Mouse (Mus musculus) E14TG2a.4 (cell line): ENCODE measurements around the gene Adgrf1.

Experiments
- H3K27me3 ChIP-seq: 2 replicates; pipeline ENCODE4 v1.6.1; 2014; ENCODE audit warnings: low read length, control low read depth; ENCODE audit not compliant: insufficient read depth
- H3K36me3 ChIP-seq: 2 replicates; pipeline ENCODE4 v1.6.1; 2014; ENCODE audit warnings: low read length, control low read depth; ENCODE audit not compliant: insufficient read depth
- H3K4me1 ChIP-seq: replicated peaks from 2 replicates; pipeline ENCODE4 v1.6.1; 2014; ENCODE audit warnings: low read depth, low read length, control low read depth
- H3K4me3 ChIP-seq: replicated peaks from 2 replicates; pipeline ENCODE4 v1.5.1; 2014; ENCODE audit warnings: mild to moderate bottlenecking, low read length
- H3K9me3 ChIP-seq: 2 replicates; pipeline ENCODE4 v1.6.1; 2014; ENCODE audit warnings: low read length, control low read depth
- CTCF ChIP-seq: conservative IDR thresholded peaks from 2 replicates; pipeline ENCODE4 v1.5.1; 2014; ENCODE audit warnings: low read length
- NANOG ChIP-seq: IDR thresholded peaks from 2 replicates; pipeline ENCODE4 v1.6.1; 2014; ENCODE audit warnings: borderline replicate concordance, low read length, mixed read lengths
- POU5F1 ChIP-seq: IDR thresholded peaks from 2 replicates; pipeline ENCODE4 v1.6.1; 2014; ENCODE audit warnings: low read length, borderline replicate concordance

Gene Adgrf1

DNA sequence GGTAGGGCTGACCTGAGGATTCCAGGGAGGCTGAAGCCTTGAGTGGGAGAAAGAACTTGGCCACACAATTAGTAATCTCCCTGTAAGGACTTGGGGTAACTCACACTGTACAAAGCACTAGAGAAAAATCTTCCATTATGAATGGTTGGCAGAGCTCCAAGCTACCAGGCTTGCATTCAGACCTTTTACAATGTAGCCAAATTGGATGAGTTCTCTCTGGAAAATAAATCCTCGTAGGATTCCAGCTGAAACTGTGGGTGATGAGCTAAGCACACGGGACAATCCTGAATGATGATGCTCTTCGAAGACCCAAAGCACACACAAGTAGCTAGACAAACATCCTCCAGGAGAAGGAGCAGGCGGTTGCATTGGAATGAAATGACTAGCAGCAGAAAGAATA, 7.1 kb downstream of the Adgrf1 start:
- Histone ChIP-seq H3K9me3 (peaks cover 12% of the 10 kb centered on the region), H3K36me3 (no peaks in the 10 kb centered on the region), H3K4me3 (no peak overlapping the region), H3K4me1 (no peaks in the 10 kb centered on the region), H3K27me3 (no peaks in the 10 kb centered on the region)
- no peak for TF ChIP-seq NANOG
- no peak for TF ChIP-seq CTCF
- TF ChIP-seq POU5F1: no peak

DNA sequence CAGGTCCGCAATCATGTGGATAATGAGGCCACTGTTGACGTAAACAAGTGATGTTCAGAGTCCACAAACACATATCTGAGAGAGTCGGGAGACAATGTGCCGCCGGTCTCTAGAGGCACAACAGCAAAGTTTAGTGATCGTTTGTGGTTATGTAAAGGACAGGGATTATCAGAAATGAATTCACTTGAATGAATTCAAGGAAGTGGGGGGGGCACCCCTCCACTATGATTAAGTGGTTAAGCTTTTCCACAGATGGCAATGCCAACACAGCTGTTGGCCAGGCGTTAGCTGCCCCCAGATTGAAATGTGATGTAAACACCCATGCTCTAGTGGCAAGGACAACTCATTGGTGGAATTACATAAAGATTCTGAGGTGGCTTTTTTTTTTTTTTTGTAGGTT, 9.5 kb downstream of the Adgrf1 start:
- Histone ChIP-seq H3K9me3 (peaks cover 12% of the 10 kb centered on the region), H3K27me3 (no peaks in the 10 kb centered on the region), H3K36me3 (no peaks in the 10 kb centered on the region), H3K4me1 (no peaks in the 10 kb centered on the region), H3K4me3 (no peak overlapping the region)
- TF ChIP-seq POU5F1 (no peak), NANOG (no peak), CTCF (no peak)

DNA sequence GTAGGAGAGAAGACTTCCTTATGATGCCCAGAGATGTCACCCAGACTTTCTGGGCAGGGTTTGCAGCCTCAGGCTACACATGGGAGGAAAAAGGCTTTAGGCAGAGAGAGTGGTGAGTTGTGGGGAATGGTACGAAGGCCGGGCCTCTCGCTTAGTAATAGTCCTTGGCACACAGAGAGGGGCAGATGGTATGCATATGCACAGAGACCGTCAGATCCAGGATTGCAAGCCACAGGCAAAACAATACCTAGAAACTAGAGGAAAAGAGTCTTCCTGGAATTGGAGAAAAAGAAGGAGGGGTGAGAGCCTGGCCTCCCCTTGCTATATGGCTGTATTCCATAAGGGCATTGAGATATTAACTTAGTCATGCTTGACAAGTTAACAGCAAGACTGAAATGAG, 12.2 kb downstream of the Adgrf1 start:
- TF ChIP-seq NANOG (no peak), CTCF (no peak), POU5F1 (no peak)
- no peaks in the 10 kb centered on the region for H3K4me1 ChIP-seq
- no peaks in the 10 kb centered on the region for H3K27me3 ChIP-seq
- no peaks in the 10 kb centered on the region for H3K36me3 ChIP-seq
- no peak overlapping the region for H3K4me3 ChIP-seq
- peaks cover 12% of the 10 kb centered on the region for H3K9me3 ChIP-seq

DNA sequence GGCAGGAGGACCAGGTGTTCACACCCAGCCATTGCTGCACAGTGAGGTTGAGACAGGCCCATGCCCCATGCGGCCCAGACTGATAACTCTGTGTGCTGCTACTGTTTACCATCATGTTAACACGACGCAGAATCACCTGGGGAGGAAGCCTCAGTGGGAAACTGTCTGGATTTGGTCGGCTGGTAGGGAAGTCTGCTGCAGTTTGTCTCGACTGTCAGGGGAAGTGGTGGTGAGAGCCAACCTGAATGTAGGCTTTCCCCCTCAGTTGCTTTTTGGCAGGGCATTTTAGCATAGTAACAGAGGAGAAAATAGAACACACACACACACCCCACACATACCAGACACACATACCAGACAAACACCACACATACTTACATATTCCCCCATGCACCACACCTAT, 12.7 kb downstream of the Adgrf1 start:
- Histone ChIP-seq H3K27me3 (no peaks in the 10 kb centered on the region), H3K4me1 (no peaks in the 10 kb centered on the region), H3K9me3 (peaks cover 16% of the 10 kb centered on the region), H3K36me3 (no peaks in the 10 kb centered on the region), H3K4me3 (no peak overlapping the region)
- TF ChIP-seq CTCF (no peak), POU5F1 (no peak), NANOG (no peak)

DNA sequence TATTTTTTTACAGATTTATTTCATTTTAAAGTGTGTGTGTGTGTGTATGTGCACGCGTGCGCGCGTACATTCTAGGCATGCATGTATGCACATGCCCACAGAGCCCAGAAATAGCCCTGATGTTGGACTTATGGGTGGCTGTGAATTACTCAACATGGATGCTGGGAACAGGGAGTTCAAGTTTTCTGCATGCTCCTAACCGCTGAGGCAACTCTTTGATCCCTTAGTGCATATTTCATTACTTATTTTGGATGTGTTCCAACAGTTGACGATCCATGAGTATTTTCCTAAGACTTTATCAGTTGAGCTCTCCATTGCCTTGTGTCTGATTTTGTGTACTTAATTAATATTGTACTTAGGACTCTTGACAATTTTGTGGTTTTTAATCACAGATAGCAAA, 29.4 kb downstream of the Adgrf1 start:
- no peak overlapping the region for H3K4me3 ChIP-seq
- no peaks in the 10 kb centered on the region for H3K9me3 ChIP-seq
- no peaks in the 10 kb centered on the region for H3K4me1 ChIP-seq
- TF ChIP-seq POU5F1: no peak
- TF ChIP-seq NANOG: no peak
- TF ChIP-seq CTCF: no peak
- no peaks in the 10 kb centered on the region for H3K27me3 ChIP-seq
- H3K36me3 ChIP-seq: no peaks in the 10 kb centered on the region

DNA sequence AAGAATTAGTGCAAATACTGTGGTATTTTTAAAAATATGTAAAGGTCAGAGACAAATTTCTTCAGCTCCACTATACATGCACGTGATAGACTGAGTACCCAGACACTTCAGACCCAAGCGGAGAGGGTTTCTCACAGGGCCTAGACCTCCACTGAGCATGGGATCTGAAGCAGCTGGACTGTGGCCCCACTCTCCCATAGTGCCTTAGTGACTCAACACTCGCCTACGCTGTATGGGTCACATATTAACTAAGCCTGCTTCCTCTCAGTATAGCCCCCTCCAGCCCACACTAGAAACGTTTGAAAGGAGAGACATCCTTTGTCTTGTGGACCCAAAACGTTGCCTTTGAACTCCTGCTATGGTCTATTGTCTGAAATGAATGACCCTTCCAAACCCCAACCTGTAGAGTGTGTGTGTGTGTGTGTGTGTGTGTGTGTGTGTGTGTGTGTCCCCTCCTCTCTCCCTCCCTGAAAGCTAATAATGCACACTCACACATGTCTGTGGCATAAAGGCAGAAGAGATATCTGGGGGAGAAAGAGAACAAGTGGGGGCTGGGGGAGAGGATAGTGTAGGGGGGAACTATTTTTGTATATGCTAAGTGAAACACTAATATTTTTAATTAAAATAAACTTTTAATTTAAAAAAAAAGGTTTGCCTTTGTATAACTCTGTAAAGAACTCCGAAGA, 56.0 kb downstream of the Adgrf1 start:
- no peaks in the 10 kb centered on the region for H3K36me3 ChIP-seq
- H3K4me1 ChIP-seq: peaks cover 26% of the 10 kb centered on the region
- H3K27me3 ChIP-seq: no peaks in the 10 kb centered on the region; the same call in 1 of the 2 replicates
- TF ChIP-seq CTCF: no peak
- no peak for TF ChIP-seq POU5F1
- TF ChIP-seq NANOG: no peak
- peaks cover 6% of the 10 kb centered on the region; the same call in 1 of the 2 replicates for H3K9me3 ChIP-seq
- H3K4me3 ChIP-seq: no peak overlapping the region

DNA sequence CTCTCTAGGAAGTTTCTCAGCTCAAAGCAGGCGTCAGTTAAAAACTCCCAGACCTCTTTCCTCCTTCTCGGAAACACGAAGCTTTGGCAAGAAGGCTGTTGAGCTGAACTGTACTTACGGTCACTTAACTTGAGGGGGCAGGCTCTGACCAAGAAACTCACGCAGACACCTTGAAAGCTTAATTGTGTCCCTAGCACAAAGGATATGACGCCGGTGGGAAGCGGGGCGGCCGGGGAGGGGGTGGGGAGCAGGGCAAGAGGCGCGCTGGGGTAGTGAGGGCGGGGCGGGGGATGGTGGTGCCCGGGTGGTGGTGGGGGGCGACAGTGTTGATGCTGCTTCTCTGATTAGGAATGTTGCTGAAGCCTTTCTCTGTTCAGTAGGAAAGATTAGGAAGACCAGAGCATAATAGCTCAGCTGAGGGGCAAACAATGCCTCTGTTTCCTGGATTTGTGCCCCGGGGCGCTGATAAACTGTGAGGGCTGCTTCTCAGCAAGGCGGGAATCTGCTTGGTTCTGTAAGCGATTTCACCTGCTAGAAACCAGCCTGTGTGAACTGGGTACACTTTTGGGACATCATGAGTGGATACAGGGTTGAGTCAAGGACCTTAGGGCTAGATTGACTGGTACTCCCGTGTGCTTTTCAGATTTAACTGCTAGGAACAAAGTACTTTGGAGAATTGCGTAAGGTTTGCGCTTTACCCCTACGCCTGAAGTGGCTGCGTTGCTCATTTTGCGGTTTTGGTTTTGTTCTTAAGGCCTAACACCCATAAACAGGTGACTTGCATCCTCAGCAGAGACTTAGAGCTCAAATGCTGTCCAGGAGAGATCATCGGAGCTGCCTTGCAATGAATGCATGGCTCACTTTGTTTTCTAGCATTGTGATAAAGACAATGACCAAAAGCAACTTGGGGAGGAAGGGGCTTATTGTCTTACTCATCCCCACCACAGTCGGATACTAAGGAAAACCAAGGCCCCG, 56.9 kb downstream of the Adgrf1 start:
- Histone ChIP-seq H3K9me3 (peaks cover 6% of the 10 kb centered on the region; the same call in 1 of the 2 replicates), H3K36me3 (no peaks in the 10 kb centered on the region), H3K4me1 (peaks cover 26% of the 10 kb centered on the region), H3K4me3 (no peak overlapping the region; the same call in 1 of the 2 replicates), H3K27me3 (no peaks in the 10 kb centered on the region; the same call in 1 of the 2 replicates)
- TF ChIP-seq CTCF (peak; percentile 36), NANOG (no peak; the same call in 1 of the 2 replicates)

DNA sequence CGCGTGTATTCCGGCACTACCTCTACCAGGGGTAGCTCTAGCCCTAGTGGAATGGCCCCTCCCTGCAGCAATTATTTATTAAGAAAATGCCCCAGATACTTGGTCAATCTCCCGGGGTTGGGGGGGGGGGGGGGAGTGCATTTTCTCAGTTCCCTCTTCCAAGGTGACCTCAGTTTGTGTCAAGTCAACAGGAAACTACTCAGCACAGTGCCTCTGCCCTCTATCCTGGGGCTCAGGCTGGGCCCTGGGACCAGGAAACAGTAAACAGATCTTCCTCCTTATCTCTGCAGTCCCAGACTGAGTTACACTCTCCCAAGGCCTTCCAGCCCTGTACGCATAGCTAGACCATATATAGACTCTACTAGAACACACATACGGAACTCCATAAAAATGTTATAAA, 57.7 kb downstream of the Adgrf1 start:
- peaks cover 26% of the 10 kb centered on the region for H3K4me1 ChIP-seq
- TF ChIP-seq CTCF: no peak
- no peak for TF ChIP-seq POU5F1
- H3K36me3 ChIP-seq: no peaks in the 10 kb centered on the region
- H3K4me3 ChIP-seq: no peak overlapping the region
- H3K27me3 ChIP-seq: no peaks in the 10 kb centered on the region; the same call in 1 of the 2 replicates
- H3K9me3 ChIP-seq: peaks cover 6% of the 10 kb centered on the region; the same call in 1 of the 2 replicates
